Mouse (Mus musculus) kidney, adult 2 months (tissue): ENCODE results near the gene Ankrd13a. TPM values are rescaled to one million over a fixed set of nuclear protein-coding genes. Genes with fewer than 3 reads are reported as not detected.
A peak's percentile ranks its signal among the peaks of the same experiment; 100 is the strongest.

Experiments
- DNase-seq: peaks from one replicate; pipeline ENCODE4 v3.0.0; 2021
- H3K27ac ChIP-seq: fragments of 200-500 bp; 2 replicates; pipeline ENCODE4 v1.5.1; 2012; ENCODE audit warnings: low read depth, low read length, control low read depth, inconsistent platforms; ENCODE audit not compliant: insufficient read depth
- H3K27me3 ChIP-seq: fragments of 200-500 bp; replicated peaks from 2 replicates; pipeline ENCODE4 v1.6.1; 2012; ENCODE audit warnings: mild to moderate bottlenecking, moderate library complexity, low read length, inconsistent platforms; ENCODE audit not compliant: control insufficient read depth, insufficient read depth
- H3K36me3 ChIP-seq: fragments of 200-500 bp; 2 replicates; pipeline ENCODE4 v1.6.1; 2012; ENCODE audit warnings: mild to moderate bottlenecking, moderate library complexity, low read length, inconsistent platforms; ENCODE audit not compliant: control insufficient read depth, insufficient read depth
- H3K4me1 ChIP-seq: fragments of 200-500 bp; 2 replicates; pipeline ENCODE4 v1.6.1; 2011; ENCODE audit warnings: low read length; ENCODE audit not compliant: control insufficient read depth, insufficient read depth
- H3K4me3 ChIP-seq: fragments of 200-500 bp; 2 replicates; pipeline ENCODE4 v1.5.1; 2011; ENCODE audit warnings: mild to moderate bottlenecking, low read depth, low read length, control low read depth; ENCODE audit not compliant: insufficient read depth
- CTCF ChIP-seq: fragments of 200-500 bp; conservative IDR thresholded peaks from 2 replicates; pipeline ENCODE4 v1.5.1; 2011; ENCODE audit warnings: low read depth, mild to moderate bottlenecking, control low read depth, low read length, moderate library complexity, mixed read lengths; ENCODE audit not compliant: insufficient read depth, insufficient read length
- POLR2A ChIP-seq: fragments of 200-500 bp; IDR thresholded peaks from one replicate; pipeline ENCODE4 v1.6.1; 2011; ENCODE audit warnings: low read depth, low read length, control low read depth
- WGBS: fragments of 180-500 bp; shearing (Covaris S2); methylation state at CpG from one replicate; pipeline ENCODE4 v1.1.7; 2018; 5-methylcytosine and 5-hydroxymethylcytosine counted together
- polyA plus RNA-seq: library from polyadenylated mRNA; depleted of rRNA; stranded (reverse); fragments of >200 nt; gene quantifications from 2 replicates; pipeline ENCODE4 v1.2.3, GENCODE M21; 2012

Gene Ankrd13a
- polyA plus RNA-seq, 1 experiment, result 51.6 TPM

DNA sequence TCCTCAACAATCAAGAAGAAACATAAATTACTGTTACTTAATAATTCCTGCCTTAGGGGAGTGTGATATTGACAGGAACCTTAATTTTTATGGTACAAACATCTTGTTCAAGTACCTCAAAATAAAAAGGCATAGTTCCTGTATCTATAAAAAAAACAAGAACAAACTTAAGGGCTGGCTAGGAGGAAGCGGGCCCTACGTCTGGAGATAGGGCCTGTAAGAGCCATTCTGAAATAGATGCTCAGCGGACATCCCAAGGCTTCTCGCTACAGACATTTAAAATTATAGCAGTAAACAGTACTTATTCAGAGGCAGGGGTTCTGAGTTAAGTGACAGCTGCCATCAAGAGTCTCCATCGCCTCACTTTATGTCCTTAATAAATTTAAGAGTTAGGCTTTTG is 27.0 kb upstream of the Ankrd13a start:
- 92% methylated on average over 5 of the region's 5 CpGs for WGBS
- no peak for DNase-seq
- Histone ChIP-seq H3K36me3 (peaks cover 3% of the 10 kb centered on the region), H3K27me3 (no peaks in the 10 kb centered on the region), H3K4me1 (no peaks in the 10 kb centered on the region), H3K4me3 (no peak overlapping the region), H3K27ac (no peak overlapping the region)
- no peak for TF ChIP-seq CTCF
- no peak for TF ChIP-seq POLR2A

DNA sequence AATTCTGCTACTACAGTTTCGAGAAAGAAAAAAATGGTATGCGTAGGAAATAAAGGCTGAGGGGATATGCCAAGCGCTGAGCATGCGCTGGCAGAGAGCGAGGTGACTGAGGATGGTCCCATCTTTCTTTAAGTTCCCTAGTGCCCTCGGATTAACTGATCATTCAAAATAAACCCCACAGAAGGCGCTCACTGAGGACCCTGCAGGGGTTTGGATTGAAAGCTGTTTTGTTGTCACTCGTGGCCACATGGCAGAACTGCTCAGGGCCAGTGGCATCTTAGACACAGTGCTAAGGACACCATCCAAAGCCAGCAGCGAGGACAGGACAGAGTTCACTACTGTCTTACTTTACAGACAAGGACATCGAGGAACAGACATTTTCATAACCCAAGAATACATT is 24.2 kb upstream of the Ankrd13a start:
- no peak for DNase-seq
- H3K4me3 ChIP-seq, result no peak overlapping the region
- WGBS, result 88% methylated on average over 10 of the region's 10 CpGs
- no peaks in the 10 kb centered on the region for H3K27me3 ChIP-seq
- H3K36me3 ChIP-seq, result 0 out of 2 replicates have a peak, but pooled peaks cover 4% of the 10 kb centered on the region
- H3K4me1 ChIP-seq, result no peaks in the 10 kb centered on the region
- no peak overlapping the region for H3K27ac ChIP-seq
- no peak for TF ChIP-seq CTCF
- no peak for TF ChIP-seq POLR2A

DNA sequence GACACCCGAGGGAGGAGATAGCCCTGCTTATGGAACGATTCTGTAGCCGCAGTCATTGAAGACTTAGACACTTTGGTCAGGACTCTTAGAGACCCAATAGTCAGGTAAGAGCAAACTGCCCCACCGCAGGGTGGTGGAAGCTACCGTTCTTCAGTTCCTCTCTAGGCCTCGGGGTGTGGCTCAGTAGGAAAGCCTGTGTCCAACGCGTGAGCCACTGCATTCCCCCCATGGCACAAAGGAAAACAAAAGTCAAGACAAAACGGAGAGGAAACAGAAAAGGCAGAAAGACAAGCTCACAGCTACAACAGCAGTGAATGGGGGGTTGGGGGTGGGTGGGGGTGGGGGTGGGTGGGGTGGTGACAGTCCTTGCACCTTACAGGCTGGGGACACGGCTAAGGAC is 22.1 kb upstream of the Ankrd13a start:
- TF ChIP-seq CTCF (no peak), POLR2A (no peak)
- no peak for DNase-seq
- H3K27me3 ChIP-seq, result no peaks in the 10 kb centered on the region
- H3K4me1 ChIP-seq, result no peaks in the 10 kb centered on the region
- WGBS, result 94% methylated on average over 10 of the region's 10 CpGs
- no peak overlapping the region for H3K4me3 ChIP-seq
- 0 out of 2 replicates have a peak, but pooled peaks cover 4% of the 10 kb centered on the region for H3K36me3 ChIP-seq
- H3K27ac ChIP-seq, result no peak overlapping the region

DNA sequence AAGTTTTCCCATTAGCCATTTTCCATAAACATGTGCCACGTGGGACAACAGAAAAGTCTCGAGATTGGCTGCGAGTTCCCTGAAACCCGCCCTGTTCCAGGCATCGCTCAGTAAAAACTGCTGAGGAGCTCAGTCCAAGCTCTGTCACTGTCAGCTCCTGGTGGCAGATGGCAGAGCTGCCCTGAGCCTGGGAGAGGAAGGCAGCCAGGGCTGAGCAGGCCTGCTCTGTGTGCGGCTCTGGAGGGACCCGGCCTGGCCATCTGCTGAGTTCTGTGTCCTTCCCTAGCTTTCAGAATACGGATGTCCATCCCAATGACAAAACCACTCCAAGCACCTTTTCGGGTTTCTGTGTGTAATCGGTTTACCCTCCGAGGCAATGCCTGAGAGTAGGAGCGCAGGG is 21.1 kb upstream of the Ankrd13a start:
- no peak for TF ChIP-seq POLR2A
- TF ChIP-seq CTCF, result no peak
- Histone ChIP-seq H3K4me3 (no peak overlapping the region), H3K27me3 (no peaks in the 10 kb centered on the region), H3K36me3 (0 out of 2 replicates have a peak, but pooled peaks cover 4% of the 10 kb centered on the region), H3K27ac (no peak overlapping the region), H3K4me1 (no peaks in the 10 kb centered on the region)
- 91% methylated on average over 12 of the region's 12 CpGs for WGBS
- no peak for DNase-seq

DNA sequence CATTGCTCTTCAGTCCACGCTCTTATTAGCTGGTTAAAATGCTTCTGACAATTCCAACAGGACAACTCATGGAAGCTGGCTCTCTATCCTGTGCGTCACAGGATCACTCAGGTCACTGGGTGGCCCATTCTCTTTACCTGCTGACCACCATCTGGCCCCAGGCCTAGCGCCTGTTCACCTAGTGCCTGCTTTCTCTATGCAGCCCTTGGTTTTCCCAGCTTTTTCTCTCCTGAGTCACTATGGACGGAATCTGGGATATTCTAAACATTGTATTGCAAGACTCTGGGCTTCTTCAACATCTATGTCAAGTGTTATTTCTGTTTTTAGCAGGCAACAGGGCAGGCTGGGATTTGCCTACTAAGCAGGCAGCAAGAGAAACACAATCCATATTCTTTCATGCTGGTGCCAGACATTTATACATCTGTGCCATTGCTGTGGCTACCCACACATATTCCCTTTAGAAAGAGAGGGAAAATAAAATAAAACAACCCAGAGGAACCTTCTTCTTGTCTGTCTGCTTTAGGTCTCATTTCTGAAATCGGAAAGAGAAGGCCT is 14.9 kb upstream of the Ankrd13a start:
- H3K4me1 ChIP-seq, result no peaks in the 10 kb centered on the region
- no peak overlapping the region for H3K27ac ChIP-seq
- TF ChIP-seq POLR2A (no peak), CTCF (no peak)
- H3K4me3 ChIP-seq, result no peak overlapping the region
- peaks cover 2% of the 10 kb centered on the region; the same call in 1 of the 2 replicates for H3K36me3 ChIP-seq
- H3K27me3 ChIP-seq, result no peaks in the 10 kb centered on the region
- WGBS, result 92% methylated on average over 5 of the region's 5 CpGs
- no peak for DNase-seq

DNA sequence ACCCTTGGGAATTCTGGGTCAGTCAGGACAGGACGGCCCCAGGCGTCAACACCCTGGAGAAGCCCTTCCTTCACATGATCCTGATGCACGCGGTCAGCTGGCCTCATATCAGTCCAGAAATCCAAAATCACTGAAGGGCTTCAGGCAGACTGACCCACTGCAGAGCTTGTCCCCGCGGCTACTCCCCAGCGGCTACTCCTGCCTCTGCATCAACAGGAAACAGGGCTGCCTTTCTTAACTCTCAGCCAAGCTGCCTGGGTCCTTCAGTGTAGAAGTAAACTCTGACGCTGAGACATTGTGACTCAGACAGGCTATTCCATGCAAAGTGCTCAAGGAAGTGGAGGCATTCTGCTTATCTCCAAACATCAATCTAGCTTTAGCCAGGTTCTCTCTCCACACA is 12.5 kb upstream of the Ankrd13a start:
- no peak for TF ChIP-seq POLR2A
- no peak for TF ChIP-seq CTCF
- Histone ChIP-seq H3K4me1 (no peaks in the 10 kb centered on the region), H3K4me3 (no peak overlapping the region), H3K27me3 (no peaks in the 10 kb centered on the region), H3K27ac (no peak overlapping the region), H3K36me3 (no peaks in the 10 kb centered on the region; the same call in 1 of the 2 replicates)
- no peak for DNase-seq
- 68% methylated on average over 8 of the region's 8 CpGs for WGBS

DNA sequence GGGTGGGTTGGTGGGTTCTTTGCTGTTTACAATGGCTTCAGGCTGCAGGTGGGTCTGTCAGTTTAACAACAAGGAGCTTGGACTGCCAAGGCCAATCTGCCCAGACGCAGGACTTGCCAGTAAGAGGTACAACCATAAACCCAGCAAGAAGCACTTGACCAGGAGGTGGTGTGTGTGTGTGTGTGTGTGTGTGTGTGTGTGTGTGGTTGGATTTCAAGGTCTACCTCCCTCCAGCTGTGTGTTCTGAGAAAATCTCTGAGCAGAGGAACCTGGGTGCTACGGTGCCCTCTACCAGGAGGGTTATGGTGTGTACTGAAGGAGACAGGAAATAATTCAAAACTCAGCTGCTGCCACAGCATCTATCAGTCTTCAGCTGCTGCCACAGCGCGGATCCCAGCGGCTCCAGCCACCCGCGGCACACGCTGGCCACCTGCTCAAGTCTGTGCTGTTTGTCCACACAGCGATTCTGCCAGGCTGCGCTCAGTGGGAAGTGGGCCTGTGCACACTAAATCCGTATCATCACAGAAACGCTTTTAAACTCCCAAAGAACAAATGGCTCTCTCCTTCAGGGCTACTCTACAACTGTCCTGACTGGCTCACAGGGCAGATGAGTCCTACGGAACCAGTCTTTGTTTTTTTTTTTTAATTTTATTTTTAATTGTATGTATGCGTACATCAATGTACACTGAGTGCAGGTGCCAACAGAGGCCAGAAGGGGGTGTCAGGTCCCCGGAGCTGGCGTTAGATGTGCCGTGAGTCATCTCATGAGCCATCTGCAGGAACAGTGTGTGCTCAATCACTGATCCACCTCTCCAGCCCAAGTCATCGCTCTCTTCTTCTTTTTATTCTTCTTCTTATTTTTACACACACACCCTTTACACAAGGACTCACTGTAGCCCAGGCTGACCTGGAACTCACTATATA is 9.4 kb upstream of the Ankrd13a start:
- no peak overlapping the region for H3K27ac ChIP-seq
- no peaks in the 10 kb centered on the region; the same call in 1 of the 2 replicates for H3K36me3 ChIP-seq
- no peaks in the 10 kb centered on the region for H3K4me1 ChIP-seq
- DNase-seq, result no peak
- no peak overlapping the region for H3K4me3 ChIP-seq
- TF ChIP-seq POLR2A, result no peak
- 0 out of 2 replicates have a peak, but pooled peaks have one; percentile 18 for TF ChIP-seq CTCF
- 85% methylated on average over 18 of the region's 18 CpGs for WGBS
- no peaks in the 10 kb centered on the region for H3K27me3 ChIP-seq
